Mouse (Mus musculus) ES-E14 (cell line): ENCODE results near the gene Fastkd5. TPM values are rescaled to one million over a fixed set of nuclear protein-coding genes. Genes with fewer than 3 reads are reported as not detected.

Experiments used
- DNase-seq: peaks from one replicate; pipeline ENCODE4 v3.0.0-alpha.2; 2013; ENCODE audit warnings: low read depth, low spot score
- H3K27ac ChIP-seq: 2 replicates; pipeline ENCODE4 v1.5.1; 2012; ENCODE audit warnings: low read depth, mild to moderate bottlenecking, low read length, moderate library complexity, mixed read lengths; ENCODE audit not compliant: poor library complexity, insufficient read depth, severe bottlenecking
- H3K36me3 ChIP-seq: 2 replicates; pipeline ENCODE4 v1.6.1; 2012; ENCODE audit warnings: mild to moderate bottlenecking, low read length, moderate library complexity, mixed read lengths; ENCODE audit not compliant: control insufficient read depth, poor library complexity, insufficient read depth, severe bottlenecking
- H3K4me1 ChIP-seq, 2 experiments: fragments of 150-350 bp in 1 of 2; sonication (generic) in 1 of 2; 2 replicates each; pipeline ENCODE4 v1.6.1; 2012; ENCODE audit warnings: low read length in 2 of 2, mild to moderate bottlenecking in 1 of 2, mixed read lengths in 1 of 2; ENCODE audit not compliant: control insufficient read depth in 2 of 2, insufficient read depth in 2 of 2, poor library complexity in 1 of 2
- H3K4me3 ChIP-seq, 2 experiments: fragments of 150-350 bp in 1 of 2; sonication (generic) in 1 of 2; 2 replicates each; pipeline ENCODE4 v1.5.1; 2012; ENCODE audit warnings: low read length in 2 of 2, low read depth in 1 of 2, mild to moderate bottlenecking in 1 of 2, mixed read lengths in 1 of 2; ENCODE audit not compliant: insufficient read depth in 1 of 2, poor library complexity in 1 of 2, severe bottlenecking in 1 of 2
- H3K9ac ChIP-seq: 2 replicates; pipeline ENCODE4 v1.6.1; 2012; ENCODE audit warnings: low read depth, mild to moderate bottlenecking, low read length, mixed read lengths; ENCODE audit not compliant: poor library complexity, insufficient read depth, severe bottlenecking
- H3K9me3 ChIP-seq: fragments of 150-350 bp; sonication (generic); 2 replicates; pipeline ENCODE4 v1.6.1; 2012; ENCODE audit warnings: low read depth, mild to moderate bottlenecking, low read length; ENCODE audit not compliant: control insufficient read depth, insufficient read depth
- CHD2 ChIP-seq: IDR thresholded peaks from 2 replicates; pipeline ENCODE4 v1.6.1; 2014; ENCODE audit warnings: mild to moderate bottlenecking, low read depth, low read length, inconsistent platforms
- HCFC1 ChIP-seq: IDR thresholded peaks from 2 replicates; pipeline ENCODE4 v1.6.1; 2012; ENCODE audit warnings: low read length, inconsistent platforms, borderline replicate concordance; ENCODE audit not compliant: insufficient read depth
- MAFK ChIP-seq: IDR thresholded peaks from 2 replicates; pipeline ENCODE4 v1.6.1; 2014; ENCODE audit warnings: mild to moderate bottlenecking, low read depth, low read length, inconsistent platforms; ENCODE audit not compliant: insufficient read depth
- ZC3H11A ChIP-seq: IDR thresholded peaks from 2 replicates; pipeline ENCODE4 v1.6.1; 2012; ENCODE audit warnings: low read depth, mild to moderate bottlenecking, inconsistent platforms, low read length, borderline replicate concordance
- ZNF384 ChIP-seq: IDR thresholded peaks from 2 replicates; pipeline ENCODE4 v1.6.1; 2012; ENCODE audit warnings: low read depth, low read length, inconsistent platforms
- in situ Hi-C, 2 experiments: fragments of 600-800 bp; cut with MboI; formaldehyde crosslinking; loops; one replicate each; pipeline ENCODE4 v1.15.1; 2025; ENCODE audit warnings: low sequenced_read_pairs in 2 of 2, inconsistent platforms in 1 of 2; ENCODE audit not compliant: unreplicated experiment in 2 of 2
- total RNA-seq: library from RNA; depleted of rRNA; stranded (reverse); fragments of 300-350 nt; gene quantifications from 2 replicates; pipeline ENCODE4 v1.2.3, GENCODE M21; 2012

Fastkd5 gene
- total RNA-seq, 1 experiment = 22.0 TPM

DNA sequence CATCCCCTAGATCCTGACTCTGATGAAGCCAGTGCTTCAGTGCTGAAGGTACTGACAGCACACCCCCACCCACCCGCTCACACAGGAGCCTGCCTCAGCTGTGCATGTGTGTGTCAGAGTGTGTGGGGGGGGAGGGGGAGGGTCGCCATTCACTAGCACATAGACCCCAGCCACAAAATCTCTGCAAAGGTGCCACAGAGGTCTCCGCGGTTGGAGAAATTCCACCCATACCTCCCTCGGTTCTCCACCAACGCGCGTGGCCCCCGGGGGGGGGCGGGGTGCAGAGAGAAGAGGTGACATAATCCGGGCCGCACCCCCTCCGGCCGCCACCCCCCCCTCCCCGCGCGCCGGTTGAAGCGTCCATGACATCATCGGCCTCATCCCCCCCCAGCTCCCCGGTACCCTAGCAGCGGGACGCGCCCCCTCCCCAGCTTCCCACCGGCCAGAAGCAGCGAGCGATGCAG is 12.4 kb upstream of the Fastkd5 start:
- Histone ChIP-seq H3K27ac (no peak overlapping the region), H3K9me3 (no peaks in the 10 kb centered on the region), H3K9ac (peak overlapping the region; percentile 85), H3K4me1 (peaks cover 0 to 5% of the 10 kb centered on the region in 2 experiments; a peak in 2 of 4 replicates), H3K4me3 (peak overlapping the region; percentile 92 to 98), H3K36me3 (no peaks in the 10 kb centered on the region)
- in situ Hi-C loops = no loop called here
- DNase-seq = no peak
- TF ChIP-seq CHD2 (no peak), HCFC1 (no peak), MAFK (no peak), ZC3H11A (no peak), ZNF384 (no peak)

GRCm38 (mm10) chr2:130641351-130642025 is 11.7 kb upstream of the Fastkd5 start:
- peaks cover 0 to 10% of the 10 kb centered on the region in 2 experiments; a peak in 2 of 4 replicates for H3K4me1 ChIP-seq
- no peak overlapping the region for H3K9ac ChIP-seq
- in situ Hi-C loops = no loop called here
- no peak overlapping the region for H3K4me3 ChIP-seq
- TF ChIP-seq CHD2 (no peak), ZC3H11A (no peak), ZNF384 (no peak), MAFK (no peak), HCFC1 (no peak)
- H3K36me3 ChIP-seq = no peaks in the 10 kb centered on the region
- H3K27ac ChIP-seq = no peak overlapping the region
- no peaks in the 10 kb centered on the region for H3K9me3 ChIP-seq
- no peak for DNase-seq

- in situ Hi-C loops = no loop called here
- Histone ChIP-seq H3K9ac (no peak overlapping the region), H3K4me1 (peaks cover 2 to 20% of the 10 kb centered on the region in 2 experiments; a peak in 2 of 4 replicates), H3K27ac (no peak overlapping the region), H3K36me3 (no peaks in the 10 kb centered on the region), H3K4me3 (no peak overlapping the region), H3K9me3 (no peaks in the 10 kb centered on the region)
- TF ChIP-seq MAFK = no peak
- TF ChIP-seq CHD2 = peak; percentile 37; the same call in 1 of the 2 replicates
- DNase-seq = no peak
Measured at GRCm38 (mm10) chr2:130639276-130639675, 9.4 kb upstream of the Fastkd5 start.

- peaks cover 4 to 27% of the 10 kb centered on the region in 2 experiments; a peak in 2 of 4 replicates for H3K4me1 ChIP-seq
- no peaks in the 10 kb centered on the region for H3K36me3 ChIP-seq
- H3K9ac ChIP-seq = peak overlapping the region; percentile 1; the same call in 1 of the 2 replicates
- TF ChIP-seq ZNF384 (no peak), MAFK (no peak), HCFC1 (no peak), CHD2 (no peak), ZC3H11A (no peak)
- no peak overlapping the region for H3K27ac ChIP-seq
- H3K9me3 ChIP-seq = no peaks in the 10 kb centered on the region
- peak overlapping the region; percentile 9 to 47 for H3K4me3 ChIP-seq
- in situ Hi-C loops = no loop called here
- DNase-seq = no peak
Measured at GRCm38 (mm10) chr2:130638101-130638611, 8.3 kb upstream of the Fastkd5 start.
